Mouse (Mus musculus) cerebellum, adult 2 months (tissue): Measurements from ENCODE around the gene Gcnt3.

Experiments used
- CTCF ChIP-seq: fragments of 200-500 bp; IDR thresholded peaks from 2 replicates; pipeline ENCODE4 v1.5.1; 2011; ENCODE audit warnings: low read depth, mild to moderate bottlenecking, control low read depth, low read length, moderate library complexity, borderline replicate concordance; ENCODE audit not compliant: insufficient read depth
- POLR2A ChIP-seq: fragments of 200-500 bp; IDR thresholded peaks from 2 replicates; pipeline ENCODE4 v1.6.1; 2011; ENCODE audit warnings: low read length, control low read depth, borderline replicate concordance; ENCODE audit not compliant: insufficient read depth

GRCm38 (mm10) chr9:70022083-70022482 lies 15.8 kb downstream of the Gcnt3 start:
- TF ChIP-seq POLR2A (no peak), CTCF (no peak)
